Mouse (Mus musculus): ENCODE results near the gene Klhl10.

DNA sequence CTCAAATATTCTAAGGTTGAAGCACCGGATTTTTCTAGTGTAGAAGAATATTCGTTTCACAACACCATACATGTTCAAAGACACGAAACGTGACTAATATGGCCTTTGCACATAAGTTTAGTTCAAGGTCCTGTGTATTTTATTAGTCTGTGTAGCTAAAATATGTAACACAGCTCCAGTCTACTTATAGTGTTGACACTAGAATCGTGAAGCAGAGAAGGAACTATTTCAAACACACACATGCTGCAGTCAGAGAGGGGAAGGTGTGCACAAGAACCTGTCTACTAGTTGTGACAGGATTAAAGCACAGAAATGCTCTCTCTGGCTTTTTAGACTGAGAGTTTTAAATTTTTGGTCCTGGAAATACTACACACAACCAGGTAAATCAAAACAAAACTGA lies 16.0 kb downstream of the Klhl10 start:
- TF ChIP-seq CTCF (IDR thresholded peaks at IDR 0.05; ENCODE audit: low read depth, low read length) (no peak), GATA1 (IDR thresholded peaks at IDR 0.05; ENCODE audit: borderline replicate concordance, low read length) (no peak), TAL1 (conservative IDR thresholded peaks at IDR 0.05; ENCODE audit: low read depth, low read length) (no peak)
